Mouse (Mus musculus) CH12.LX (cell line): ENCODE results near the gene Arhgef12. TPM values are rescaled to one million over a fixed set of nuclear protein-coding genes. Genes with fewer than 3 reads are reported as not detected.

Experiments used
- DNase-seq: peaks from one replicate; pipeline ENCODE4 v3.0.0-alpha.2; 2013; ENCODE audit errors: extremely low read depth
- H3K27ac ChIP-seq: 2 replicates; pipeline ENCODE4 v1.5.1; 2012; ENCODE audit warnings: low read depth, mild to moderate bottlenecking, control low read depth, moderate library complexity; ENCODE audit not compliant: insufficient read depth
- H3K27me3 ChIP-seq: replicated peaks from 2 replicates; pipeline ENCODE3; 2012; ENCODE audit warnings: inconsistent platforms
- H3K36me3 ChIP-seq, 2 experiments: replicated peaks in 1 of 2; 2 replicates each; pipeline versions ENCODE3 to v1.6.1; 2012; ENCODE audit warnings: inconsistent platforms in 1 of 2, low read length in 1 of 2, mild to moderate bottlenecking in 1 of 2, mixed read lengths in 1 of 2, moderate library complexity in 1 of 2; ENCODE audit not compliant: control insufficient read depth in 1 of 2, insufficient read depth in 1 of 2
- H3K4me1 ChIP-seq, 2 experiments: 2 replicates each; pipeline ENCODE4 v1.6.1; 2012; ENCODE audit warnings: inconsistent platforms in 1 of 2, moderate library complexity in 1 of 2; ENCODE audit not compliant: insufficient read depth in 2 of 2, control insufficient read depth in 1 of 2
- H3K4me2 ChIP-seq: 2 replicates; pipeline ENCODE4 v1.6.1; 2012; ENCODE audit warnings: low read depth, mild to moderate bottlenecking, control low read depth; ENCODE audit not compliant: poor library complexity, insufficient read depth, severe bottlenecking
- H3K4me3 ChIP-seq, 3 experiments: fragments of 150-350 bp in 1 of 3; sonication (generic) in 1 of 3; replicated peaks in 1 of 3; 2 replicates each; pipeline versions ENCODE3 to v1.5.1; 2011 to 2012; ENCODE audit warnings: low read depth in 2 of 3, low read length in 2 of 3, mild to moderate bottlenecking in 2 of 3, moderate library complexity in 2 of 3, control low read depth in 1 of 3, improper control_type of control experiment in 1 of 3, inconsistent platforms in 1 of 3, mixed read lengths in 1 of 3; ENCODE audit not compliant: poor library complexity in 1 of 3
- H3K79me2 ChIP-seq: replicated peaks from 2 replicates; pipeline ENCODE4 v1.6.1; 2012; ENCODE audit warnings: mild to moderate bottlenecking, moderate library complexity; ENCODE audit not compliant: control insufficient read depth, poor library complexity, insufficient read depth, severe bottlenecking; ENCODE audit errors: extremely low read depth
- H3K9ac ChIP-seq: 2 replicates; pipeline ENCODE4 v1.6.1; 2012; ENCODE audit warnings: low read depth, mild to moderate bottlenecking, control low read depth, moderate library complexity; ENCODE audit not compliant: insufficient read depth
- H3K9me3 ChIP-seq: replicated peaks from 2 replicates; pipeline ENCODE3; 2012; ENCODE audit warnings: low read length, inconsistent platforms, mixed read lengths
- BHLHE40 ChIP-seq: IDR thresholded peaks from 2 replicates; pipeline ENCODE4 v1.6.1; 2011; ENCODE audit warnings: mild to moderate bottlenecking, low read depth, low read length, improper control_type of control experiment
- CHD2 ChIP-seq: IDR thresholded peaks from 2 replicates; pipeline ENCODE4 v1.6.1; 2011; ENCODE audit warnings: low read length, improper control_type of control experiment
- CTCF ChIP-seq, 2 experiments: IDR thresholded peaks in 1 of 2; conservative IDR thresholded peaks in 1 of 2; 2 replicates each; pipeline ENCODE4 v1.5.1; 2011 to 2012; ENCODE audit warnings: low read depth in 2 of 2, low read length in 2 of 2, improper control_type of control experiment in 1 of 2, inconsistent platforms in 1 of 2, mild to moderate bottlenecking in 1 of 2, moderate library complexity in 1 of 2
- ELF1 ChIP-seq: IDR thresholded peaks from 2 replicates; pipeline ENCODE4 v1.6.1; 2014; ENCODE audit warnings: low read depth, mild to moderate bottlenecking, inconsistent platforms, low read length, improper control_type of control experiment
- MAFK ChIP-seq: IDR thresholded peaks from 2 replicates; pipeline ENCODE4 v1.6.1; 2011; ENCODE audit warnings: low read length, improper control_type of control experiment; ENCODE audit not compliant: insufficient replicate concordance
- MAX ChIP-seq: IDR thresholded peaks from 2 replicates; pipeline ENCODE4 v1.6.1; 2011; ENCODE audit warnings: low read length, improper control_type of control experiment
- MAZ ChIP-seq: IDR thresholded peaks from 2 replicates; pipeline ENCODE4 v1.6.1; 2012; ENCODE audit warnings: low read depth, mild to moderate bottlenecking, inconsistent platforms, low read length, improper control_type of control experiment, moderate library complexity
- MXI1 ChIP-seq: IDR thresholded peaks from 2 replicates; pipeline ENCODE4 v1.6.1; 2011; ENCODE audit warnings: mild to moderate bottlenecking, low read depth, low read length, improper control_type of control experiment
- MYC ChIP-seq: IDR thresholded peaks from 2 replicates; pipeline ENCODE4 v1.6.1; 2011; ENCODE audit warnings: low read depth, mild to moderate bottlenecking, improper control_type of control experiment, low read length
- PAX5 ChIP-seq: IDR thresholded peaks from 2 replicates; pipeline ENCODE4 v1.6.1; 2012; ENCODE audit warnings: low read length, inconsistent platforms, mixed read lengths
- POLR2A ChIP-seq: IDR thresholded peaks from 2 replicates; pipeline ENCODE4 v1.6.1; 2011; ENCODE audit warnings: low read depth, mild to moderate bottlenecking, improper control_type of control experiment, low read length
- POLR2AphosphoS2 ChIP-seq: IDR thresholded peaks from 2 replicates; pipeline ENCODE4 v1.6.1; 2011; ENCODE audit warnings: low read depth, low read length, improper control_type of control experiment
- RAD21 ChIP-seq: IDR thresholded peaks from 2 replicates; pipeline ENCODE4 v1.6.1; 2011; ENCODE audit warnings: low read depth, mild to moderate bottlenecking, low read length, improper control_type of control experiment, moderate library complexity
- TBP ChIP-seq: conservative IDR thresholded peaks from 2 replicates; pipeline ENCODE4 v1.6.1; 2011; ENCODE audit warnings: low read depth, low read length, improper control_type of control experiment
- ZMIZ1 ChIP-seq: IDR thresholded peaks from 2 replicates; pipeline ENCODE4 v1.6.1; 2012; ENCODE audit warnings: low read depth, mild to moderate bottlenecking, inconsistent platforms, low read length, improper control_type of control experiment
- ZNF384 ChIP-seq: IDR thresholded peaks from 2 replicates; pipeline ENCODE4 v1.6.1; 2012; ENCODE audit warnings: low read depth, low read length, improper control_type of control experiment, inconsistent platforms
- dilution Hi-C: fragments of 300-500 bp; cut with MboI; formaldehyde crosslinking; loops from 2 replicates; pipeline ENCODE4 v1.14.3; 2020; ENCODE audit warnings: low sequenced_read_pairs; ENCODE audit not compliant: extremely low pct_unique_long_range_greater_than_20kb, extremely low pct_ligation_motif_present
- in situ Hi-C: fragments of 300-500 bp; cut with MboI; formaldehyde crosslinking; loops from 3 replicates; pipeline ENCODE4 v1.14.3; 2019; ENCODE audit warnings: low sequenced_read_pairs, low pct_ligation_motif_present, low pct_unique_long_range_greater_than_20kb, mixed read lengths
- polyA plus RNA-seq: library from polyadenylated mRNA; unstranded; fragments of >175 nt; gene quantifications from 2 replicates; pipeline ENCODE4 v1.2.1, GENCODE M21; 2012; ENCODE audit warnings: low read depth; ENCODE audit not compliant: insufficient read length
- total RNA-seq, 2 experiments: library from RNA; depleted of rRNA; stranded (reverse); fragments of 300-350 nt in 1 of 2; fragments of >200 nt in 1 of 2; gene quantifications; 2 replicates each; pipeline ENCODE4 v1.2.3; 2012 to 2014

Gene Arhgef12
- total and polyA plus RNA-seq, 3 experiments: 4.9 to 9.4 (median 8.7) TPM

DNA sequence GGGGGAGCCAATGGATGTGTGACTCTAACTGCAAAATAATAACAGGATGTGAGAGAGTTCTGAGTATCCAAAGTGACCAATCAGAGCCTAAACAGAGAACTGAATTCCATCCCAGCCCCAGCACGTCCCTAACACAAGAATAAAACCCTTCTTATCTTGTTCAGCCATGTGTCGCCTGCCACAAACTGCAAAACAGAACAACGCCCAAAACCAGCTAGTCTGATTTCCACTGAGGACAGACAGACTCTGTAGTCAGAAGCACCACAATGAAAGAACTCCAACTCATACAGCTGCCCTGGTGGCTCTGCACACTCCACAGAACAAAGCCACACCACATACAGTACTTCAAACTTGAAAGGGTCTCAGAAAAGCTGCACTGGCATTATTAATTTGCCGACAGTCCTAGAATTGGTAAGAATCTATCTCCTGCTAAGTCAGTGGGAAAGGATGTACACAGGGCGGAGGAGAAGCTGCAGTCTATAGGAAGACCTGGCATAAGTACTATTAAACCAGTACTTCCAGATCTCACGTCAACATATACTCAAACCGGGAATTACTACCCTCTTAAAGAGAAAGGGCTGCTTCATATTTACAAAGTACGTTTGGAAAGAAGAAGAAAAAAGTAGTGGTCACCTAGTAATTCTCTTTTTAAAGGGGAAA, 5.0 kb downstream of the Arhgef12 start:
- H3K27me3 ChIP-seq: no peaks in the 10 kb centered on the region
- in situ Hi-C loops (no loop called here), dilution Hi-C loops (no loop called here)
- H3K4me1 ChIP-seq: peaks cover 5 to 39% of the 10 kb centered on the region in 2 experiments
- no peak overlapping the region for H3K27ac ChIP-seq
- TF ChIP-seq MAFK (no peak), POLR2AphosphoS2 (no peak), ZMIZ1 (no peak), RAD21 (no peak), MAZ (no peak), MAX (no peak), MXI1 (no peak)
- no peaks in the 10 kb centered on the region for H3K9me3 ChIP-seq
- no peak overlapping the region for H3K9ac ChIP-seq
- no peak for DNase-seq
- no peaks in the 10 kb centered on the region for H3K36me3 ChIP-seq
- H3K79me2 ChIP-seq: peaks cover 40% of the 10 kb centered on the region
- H3K4me2 ChIP-seq: no peak overlapping the region
- no peak overlapping the region for H3K4me3 ChIP-seq

GRCm38 (mm10) chr9:43098922-43099321, 8.1 kb downstream of the Arhgef12 start:
- TF ChIP-seq ZNF384: peak; percentile 64
- no peak for TF ChIP-seq TBP
- in situ Hi-C loops (no loop called here), dilution Hi-C loops (no loop called here)
- peaks cover 9 to 53% of the 10 kb centered on the region in 2 experiments for H3K4me1 ChIP-seq
- H3K4me3 ChIP-seq: no peak overlapping the region
- peaks cover 7% of the 10 kb centered on the region for H3K9me3 ChIP-seq
- H3K27ac ChIP-seq: no peak overlapping the region
- H3K4me2 ChIP-seq: no peak overlapping the region
- no peaks in the 10 kb centered on the region for H3K27me3 ChIP-seq
- no peak for DNase-seq
- peaks cover 0 to 13% of the 10 kb centered on the region in 2 experiments for H3K36me3 ChIP-seq
- peaks cover 29% of the 10 kb centered on the region for H3K79me2 ChIP-seq
- no peak overlapping the region for H3K9ac ChIP-seq

DNA sequence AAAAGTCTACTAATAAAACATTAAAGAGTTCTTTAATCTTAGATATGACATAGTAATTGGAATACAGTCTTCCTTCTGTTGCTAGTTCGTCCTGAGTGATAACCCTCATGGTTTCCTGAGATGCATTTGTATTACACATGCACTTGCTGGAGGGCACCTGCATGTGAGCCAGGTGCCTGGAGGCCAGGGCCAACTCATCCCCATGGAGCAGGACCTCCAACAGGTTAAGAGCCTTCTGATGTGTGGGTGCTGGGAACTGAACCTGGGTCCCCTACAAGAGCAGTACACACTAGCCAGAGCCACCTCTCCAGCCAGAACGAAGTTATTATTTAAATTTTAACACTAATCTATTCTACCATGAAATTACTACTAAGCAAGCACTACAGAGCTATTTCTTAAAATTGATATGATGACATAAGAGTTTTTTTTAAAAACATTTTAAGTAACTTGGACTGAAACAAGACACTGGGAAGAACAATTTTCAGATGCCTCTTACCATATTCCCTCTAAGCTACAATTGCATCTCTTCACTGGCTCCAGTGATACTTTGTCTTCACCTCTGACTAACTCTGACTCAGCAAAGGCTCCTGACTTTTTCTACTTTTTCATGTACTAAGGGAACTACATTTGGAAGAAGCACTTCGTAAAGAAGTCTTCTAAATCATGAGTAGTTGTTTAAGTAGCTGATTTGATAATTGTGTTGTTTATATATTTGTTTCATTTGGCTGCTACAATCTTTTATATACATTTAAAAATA, 9.1 kb downstream of the Arhgef12 start:
- no peak for DNase-seq

More for the DNA sequence above, 9.1 kb downstream of the Arhgef12 start:
- Histone ChIP-seq H3K36me3 (peaks cover 0 to 13% of the 10 kb centered on the region in 2 experiments), H3K79me2 (peaks cover 24% of the 10 kb centered on the region), H3K27ac (no peak overlapping the region), H3K9ac (no peak overlapping the region), H3K4me3 (no peak overlapping the region), H3K4me1 (peaks cover 6 to 45% of the 10 kb centered on the region in 2 experiments), H3K9me3 (peaks cover 7% of the 10 kb centered on the region), H3K4me2 (no peak overlapping the region), H3K27me3 (no peaks in the 10 kb centered on the region)
- in situ Hi-C loops: no loop called here
- TF ChIP-seq CHD2: no peak
- TF ChIP-seq BHLHE40: no peak
- TF ChIP-seq ELF1: no peak
- TF ChIP-seq MYC: no peak
- no peak for TF ChIP-seq ZMIZ1
- no peak for TF ChIP-seq POLR2A
- no peak for TF ChIP-seq PAX5
- TF ChIP-seq MAFK: no peak
- no peak for TF ChIP-seq CTCF (conservative IDR thresholded peaks at IDR 0.05 in 1 of 2, IDR thresholded peaks at IDR 0.05 in 1 of 2; ENCODE audit: low read depth in 2 of 2, low read length in 2 of 2)
- dilution Hi-C loops: no loop called here
